Mouse (Mus musculus) telencephalon, adult 2 months (tissue): Measurements from ENCODE around the gene Igsf9.

Source experiments
- DNase-seq: peaks from one replicate; pipeline ENCODE4 v3.0.0-alpha.2; 2011; ENCODE audit warnings: low read depth, low spot score

Igsf9 gene

GRCm38 (mm10) chr1:172496030-172496429, 14.4 kb downstream of the Igsf9 start:
- DNase-seq = no peak

DNA sequence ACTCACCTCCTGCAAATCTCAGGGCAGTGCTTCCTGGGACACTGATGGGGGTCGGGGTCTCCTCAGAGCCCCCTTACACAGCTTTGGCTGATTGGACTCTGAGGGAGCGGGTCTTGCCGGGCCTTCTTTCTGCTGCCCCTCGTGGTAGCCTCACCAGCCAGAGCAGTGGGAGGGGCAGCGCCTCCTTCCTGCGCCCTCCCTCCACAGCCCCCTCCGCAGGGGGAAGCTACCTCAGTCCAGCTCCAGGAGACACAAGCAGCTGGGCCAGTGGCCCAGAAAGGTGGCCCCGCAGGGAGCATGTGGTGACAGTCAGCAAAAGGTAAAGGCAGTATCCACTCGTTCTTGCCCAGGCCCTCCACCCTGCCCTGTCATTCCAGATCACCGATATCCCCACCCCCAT, 15.8 kb downstream of the Igsf9 start:
- no peak for DNase-seq

- no peak for DNase-seq
Measured at GRCm38 (mm10) chr1:172499765-172500441, 18.3 kb downstream of the Igsf9 start, which contains the start of gene Tagln2. Gene Tagln2, plus strand, starts transcription at chr1:172500047.

- no peak for DNase-seq
Measured at GRCm38 (mm10) chr1:172500451-172501370, 19.1 kb downstream of the Igsf9 start.

DNA sequence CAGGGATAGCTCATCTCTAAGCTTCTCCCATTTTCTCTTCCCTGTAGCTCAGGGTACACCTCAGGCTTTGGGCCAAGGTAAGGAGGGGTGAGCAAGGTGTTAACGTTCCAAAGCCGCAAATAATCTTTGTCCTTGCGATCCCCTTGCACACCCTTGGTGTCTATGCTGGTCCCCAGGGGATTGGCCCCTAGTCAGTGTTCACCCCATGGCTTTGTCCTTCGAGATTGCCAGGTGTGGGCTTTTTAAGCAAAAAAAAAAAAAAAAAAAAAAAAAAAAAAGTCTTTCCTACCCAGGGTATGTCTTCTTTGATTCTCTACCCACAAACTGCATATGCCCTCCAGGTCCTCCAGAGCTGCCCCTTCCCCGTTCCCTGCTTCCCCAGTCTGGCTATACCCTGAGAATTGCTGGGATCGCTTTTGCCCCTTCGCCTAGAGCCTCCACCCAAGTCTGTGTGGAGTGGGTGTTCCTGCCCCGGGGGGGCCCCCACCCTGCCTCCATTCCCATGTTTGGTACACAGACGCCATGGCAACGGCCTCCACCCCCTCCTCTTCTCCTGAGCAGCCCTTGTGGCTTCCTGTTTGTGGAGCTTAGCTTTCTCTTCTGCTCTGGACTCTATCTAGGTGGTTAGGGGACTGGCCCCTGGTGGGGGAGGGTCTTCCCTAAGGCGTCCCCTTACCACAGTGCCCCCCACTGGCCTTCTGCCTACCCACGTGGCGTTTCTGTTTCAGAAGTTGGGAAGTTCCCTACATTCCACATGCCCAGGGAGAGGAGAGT, 20.0 kb downstream of the Igsf9 start:
- DNase-seq = no peak

- DNase-seq = no peak
Measured at GRCm38 (mm10) chr1:172502145-172503110, 20.8 kb downstream of the Igsf9 start.

DNA sequence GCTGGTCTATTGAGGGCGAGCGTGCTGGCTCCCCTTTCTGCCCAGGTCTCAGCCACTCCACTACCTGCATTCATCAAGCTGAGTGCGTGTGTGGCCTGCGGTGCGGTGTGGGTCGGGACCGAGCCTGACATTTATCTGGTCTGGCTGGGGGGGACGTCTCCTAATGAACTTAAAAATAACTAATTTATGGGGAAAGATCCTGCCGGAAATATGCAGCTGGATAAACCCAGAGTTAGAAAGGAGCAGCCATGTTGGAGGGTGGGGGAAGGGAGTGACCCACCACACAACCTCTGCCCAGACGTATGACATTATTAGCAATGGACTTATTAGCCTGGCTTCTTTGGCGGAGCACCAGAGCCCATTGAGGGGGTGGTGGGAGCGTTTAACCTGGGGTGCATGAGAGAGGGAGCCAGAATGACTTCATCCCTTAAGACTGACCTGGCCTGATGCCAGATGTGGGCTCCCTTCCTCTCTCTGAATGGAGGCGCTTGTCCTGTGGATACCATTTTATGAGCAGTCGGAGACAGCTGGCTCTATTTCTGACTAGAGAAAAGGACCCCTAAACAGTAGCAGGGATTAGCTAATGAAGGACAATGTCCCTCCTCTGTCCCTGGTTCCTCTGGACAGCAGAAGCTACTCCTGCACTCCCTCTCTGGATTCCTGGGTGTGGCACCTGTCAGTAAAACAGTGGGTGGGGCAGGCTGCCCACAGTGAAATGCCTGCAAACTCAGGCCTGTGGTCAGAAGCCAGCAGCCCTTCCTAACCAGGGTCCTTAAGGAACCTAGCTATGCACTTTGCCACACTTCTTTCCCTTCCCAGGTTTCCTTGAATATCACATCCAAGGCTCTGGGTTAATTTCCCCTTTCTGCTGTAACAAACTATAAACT, 21.8 kb downstream of the Igsf9 start:
- DNase-seq = no peak

- no peak for DNase-seq
Measured at GRCm38 (mm10) chr1:172504756-172505155, 23.2 kb downstream of the Igsf9 start.

GRCm38 (mm10) chr1:172507001-172507400, 25.4 kb downstream of the Igsf9 start:
- no peak for DNase-seq

DNA sequence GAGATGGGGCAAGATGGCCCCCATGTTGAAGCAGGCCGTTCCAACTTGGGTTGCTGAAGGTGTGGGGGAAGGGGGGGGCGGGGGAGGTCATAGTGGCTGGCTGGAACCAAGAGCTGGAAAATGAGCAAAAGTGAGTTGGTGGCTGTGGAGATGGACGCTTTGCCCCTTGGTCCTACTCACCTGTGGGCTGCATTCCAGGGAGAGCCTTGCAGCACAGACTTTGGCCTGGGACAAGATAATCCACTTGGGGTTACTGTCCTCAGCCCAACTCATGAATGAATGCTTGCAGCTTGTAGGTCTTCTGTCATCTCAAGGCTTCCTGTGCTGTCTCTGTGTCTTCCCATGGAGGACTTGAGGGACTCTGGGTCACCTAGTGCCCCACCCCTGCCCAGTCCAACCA, 26.1 kb downstream of the Igsf9 start:
- no peak for DNase-seq

- DNase-seq = no peak
Measured at GRCm38 (mm10) chr1:172508172-172508571, 26.6 kb downstream of the Igsf9 start.

- no peak for DNase-seq
Measured at GRCm38 (mm10) chr1:172509235-172509634, 27.6 kb downstream of the Igsf9 start.

DNA sequence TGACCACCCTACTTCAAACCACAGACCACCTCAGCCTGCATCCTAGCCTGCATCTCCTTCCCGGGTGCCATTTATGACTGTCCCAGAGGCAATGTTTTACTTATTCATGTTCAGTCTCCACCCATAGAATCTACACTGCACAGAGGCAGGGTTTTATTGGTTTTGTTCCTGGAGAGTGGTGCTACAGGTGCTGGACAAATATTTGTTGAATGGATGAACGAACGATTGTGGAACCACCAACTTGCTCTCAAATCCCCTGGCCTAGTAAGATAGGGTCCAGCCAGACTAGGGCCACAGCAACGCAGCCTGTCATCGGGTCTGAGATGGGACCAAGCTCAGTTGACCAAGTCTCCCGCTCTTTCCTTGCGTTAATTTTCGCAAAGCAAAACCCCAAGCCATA, 28.4 kb downstream of the Igsf9 start:
- no peak for DNase-seq

- DNase-seq = no peak
Measured at GRCm38 (mm10) chr1:172510421-172510972, 28.9 kb downstream of the Igsf9 start.

DNA sequence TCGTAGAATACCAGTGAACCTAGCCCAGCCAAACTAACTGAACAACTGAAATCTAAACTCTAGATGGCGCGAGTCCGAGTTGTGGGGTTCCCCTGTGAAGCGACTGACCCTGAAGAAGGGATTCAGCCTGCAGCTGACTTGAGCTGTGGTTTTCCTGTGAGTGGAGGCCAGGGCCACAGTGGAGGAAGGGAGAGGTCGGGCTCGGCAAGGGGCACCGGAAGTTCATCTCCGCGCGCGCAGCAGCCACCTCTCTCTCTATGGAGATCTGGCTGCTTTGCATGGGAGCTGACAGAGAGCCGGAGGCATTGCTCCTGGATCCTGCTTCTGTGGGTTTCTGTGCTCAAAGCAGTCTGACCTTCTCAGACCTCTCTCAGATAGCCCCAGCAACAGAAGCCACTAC, 31.4 kb downstream of the Igsf9 start:
- no peak for DNase-seq

GRCm38 (mm10) chr1:172513525-172514212, 32.1 kb downstream of the Igsf9 start:
- no peak for DNase-seq

DNA sequence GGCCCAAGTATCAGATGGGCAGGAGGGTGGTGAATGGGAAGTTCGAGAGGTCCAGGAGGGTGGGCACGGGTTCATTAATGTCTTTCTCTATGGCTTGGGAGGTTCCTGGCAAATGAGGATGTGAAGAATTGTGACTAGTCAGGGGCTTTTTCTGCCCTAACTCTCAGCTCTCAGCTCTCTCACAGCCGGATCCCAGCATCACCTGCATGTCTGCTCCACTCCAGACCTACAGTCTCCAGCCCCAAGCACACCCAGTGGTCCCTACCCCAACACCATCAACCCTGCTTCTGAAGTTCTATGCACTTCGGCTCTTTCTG, 32.6 kb downstream of the Igsf9 start:
- no peak for DNase-seq

DNA sequence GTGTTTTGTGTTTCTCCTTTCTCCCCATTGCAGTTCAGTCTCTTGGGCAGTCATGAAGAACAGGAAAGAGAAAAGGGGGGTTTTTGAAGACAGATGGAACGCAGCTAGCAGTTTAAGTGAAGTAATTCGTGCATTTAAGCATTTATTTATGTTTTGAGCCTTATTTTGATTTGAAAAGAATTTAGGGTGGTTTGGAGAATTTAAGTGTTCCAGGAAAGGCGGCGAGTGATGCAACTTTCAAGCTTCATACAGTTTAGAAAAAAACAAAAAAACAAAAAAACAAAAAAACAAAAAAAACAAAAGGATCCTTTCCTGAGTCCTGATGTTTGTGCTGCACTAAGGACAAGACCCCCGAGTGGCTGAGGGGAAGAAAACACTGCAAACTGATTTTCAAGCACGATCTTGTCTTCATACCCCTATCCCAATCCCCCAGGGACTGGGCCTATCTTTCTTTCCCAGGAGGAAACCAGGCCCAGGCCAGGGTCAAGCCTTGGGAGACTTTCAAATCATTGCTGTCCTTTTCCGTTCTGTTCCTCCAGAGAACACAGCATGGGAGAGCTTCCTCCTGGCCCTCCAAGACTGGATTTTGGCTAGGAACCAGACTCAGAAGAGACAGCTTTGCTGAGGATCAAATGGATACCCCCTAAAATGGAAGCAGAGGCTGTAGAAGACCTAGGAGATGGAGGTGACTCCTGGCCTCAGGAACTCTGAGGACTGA, 33.1 kb downstream of the Igsf9 start:
- DNase-seq = no peak

DNA sequence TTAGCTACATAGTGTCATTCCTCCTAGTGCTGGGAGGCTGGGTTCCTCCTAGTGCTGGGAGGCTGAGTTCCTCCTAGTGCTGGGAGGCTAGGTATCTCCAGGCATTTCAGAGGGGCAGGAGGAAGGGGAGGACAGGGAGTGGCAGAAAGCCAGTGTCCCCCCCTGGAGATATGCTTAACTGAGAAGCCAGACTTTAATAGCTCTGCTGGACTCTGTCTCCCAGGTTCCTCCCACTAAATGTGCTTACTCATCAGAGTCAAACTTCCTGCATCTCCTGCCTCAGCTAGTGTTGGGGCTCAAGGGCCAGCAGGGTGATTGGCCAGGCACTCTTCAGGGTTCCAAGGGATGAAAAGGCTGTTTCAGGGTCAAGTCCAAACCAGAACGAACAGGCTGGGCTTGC, 33.8 kb downstream of the Igsf9 start:
- DNase-seq = no peak
